Mouse (Mus musculus): Measurements from ENCODE around the gene Maml3.

Maml3 gene

GRCm38 (mm10) chr3:51912214-51912613 lies 192.7 kb downstream of the Maml3 start:
- no peak for DNase-seq (ENCODE audit: inconsistent ontology term)

GRCm38 (mm10) chr3:51908437-51908990 lies 196.4 kb downstream of the Maml3 start:
- DNase-seq (ENCODE audit: inconsistent ontology term), result peak; percentile 77

GRCm38 (mm10) chr3:51907113-51907860 lies 197.6 kb downstream of the Maml3 start:
- no peak for DNase-seq (ENCODE audit: inconsistent ontology term)

GRCm38 (mm10) chr3:51905903-51906302 lies 199.0 kb downstream of the Maml3 start:
- no peak for DNase-seq (ENCODE audit: inconsistent ontology term)

GRCm38 (mm10) chr3:51904357-51904855 lies 200.5 kb downstream of the Maml3 start:
- DNase-seq (ENCODE audit: inconsistent ontology term), result no peak

- DNase-seq (ENCODE audit: inconsistent ontology term), result no peak
Measured at GRCm38 (mm10) chr3:51901151-51901550, 203.7 kb downstream of the Maml3 start.

- no peak for DNase-seq (ENCODE audit: inconsistent ontology term)
Measured at GRCm38 (mm10) chr3:51894514-51894913, 210.4 kb downstream of the Maml3 start.

- DNase-seq (ENCODE audit: inconsistent ontology term), result no peak
Measured at GRCm38 (mm10) chr3:51891562-51892119, 213.2 kb downstream of the Maml3 start.

- no peak for DNase-seq (ENCODE audit: inconsistent ontology term)
Measured at GRCm38 (mm10) chr3:51890181-51890580, 214.7 kb downstream of the Maml3 start.

GRCm38 (mm10) chr3:51889776-51890175 lies 215.1 kb downstream of the Maml3 start:
- peak; percentile 68 for DNase-seq (ENCODE audit: inconsistent ontology term)

- no peak for DNase-seq (ENCODE audit: inconsistent ontology term)
Measured at GRCm38 (mm10) chr3:51888662-51889433, 216.0 kb downstream of the Maml3 start.

- DNase-seq (ENCODE audit: inconsistent ontology term), result no peak
Measured at GRCm38 (mm10) chr3:51888295-51888661, 216.6 kb downstream of the Maml3 start.

GRCm38 (mm10) chr3:51885920-51886319 lies 219.0 kb downstream of the Maml3 start:
- DNase-seq (ENCODE audit: inconsistent ontology term), result no peak

- no peak for DNase-seq (ENCODE audit: inconsistent ontology term)
Measured at GRCm38 (mm10) chr3:51885487-51885886, 219.4 kb downstream of the Maml3 start.

GRCm38 (mm10) chr3:51881981-51882380 lies 222.9 kb downstream of the Maml3 start:
- no peak for DNase-seq (ENCODE audit: inconsistent ontology term)

- no peak for DNase-seq (ENCODE audit: inconsistent ontology term)
Measured at GRCm38 (mm10) chr3:51881393-51881792, 223.5 kb downstream of the Maml3 start.

GRCm38 (mm10) chr3:51880506-51881036 lies 224.3 kb downstream of the Maml3 start:
- DNase-seq (ENCODE audit: inconsistent ontology term), result no peak

GRCm38 (mm10) chr3:51879211-51879610 lies 225.7 kb downstream of the Maml3 start:
- DNase-seq (ENCODE audit: inconsistent ontology term), result no peak

- no peak for DNase-seq (ENCODE audit: inconsistent ontology term)
Measured at GRCm38 (mm10) chr3:51878577-51878976, 226.3 kb downstream of the Maml3 start.

- no peak for DNase-seq (ENCODE audit: inconsistent ontology term)
Measured at GRCm38 (mm10) chr3:51876729-51877128, 228.1 kb downstream of the Maml3 start.

- no peak for DNase-seq (ENCODE audit: inconsistent ontology term)
Measured at GRCm38 (mm10) chr3:51875629-51876028, 229.2 kb downstream of the Maml3 start.

GRCm38 (mm10) chr3:51874252-51874651 lies 230.6 kb downstream of the Maml3 start:
- DNase-seq (ENCODE audit: inconsistent ontology term), result no peak

Data from Muller cell, postnatal 12 days (primary cell).